Mouse (Mus musculus) heart, embryonic 15.5 days (tissue): Measurements from ENCODE around the gene Gnptg. TPM values are rescaled to one million over a fixed set of nuclear protein-coding genes. Genes with fewer than 3 reads are reported as not detected.
"Not testable (repeated sequence)": the region's sequence is repeated elsewhere in the genome, so short reads cannot be mapped to it uniquely, and the experiment has no call there.

Experiments
- ATAC-seq: fragments of 200-750 bp; cut with Nextera tagmentation; replicated peaks from 2 replicates; pipeline ENCODE4 v1.8.0; 2017; ENCODE audit warnings: low read depth, moderate TSS enrichment; ENCODE audit not compliant: insufficient number of reproducible peaks, insufficient read depth, low FRiP score
- H3K27ac ChIP-seq: fragments of 300-500 bp; sonication (generic); 2 replicates; pipeline ENCODE4 v1.5.1; 2015; ENCODE audit warnings: mild to moderate bottlenecking, inconsistent platforms
- H3K27me3 ChIP-seq: fragments of 300-500 bp; sonication (generic); 2 replicates; pipeline ENCODE4 v1.6.1; 2015; ENCODE audit warnings: inconsistent platforms
- H3K36me3 ChIP-seq: fragments of 300-500 bp; sonication (generic); 2 replicates; pipeline ENCODE4 v1.6.1; 2015; ENCODE audit warnings: mild to moderate bottlenecking, inconsistent platforms
- H3K4me1 ChIP-seq: fragments of 300-500 bp; sonication (generic); replicated peaks from 2 replicates; pipeline ENCODE4 v1.6.1; 2015; ENCODE audit warnings: inconsistent platforms
- H3K4me2 ChIP-seq: fragments of 300-500 bp; sonication (generic); 2 replicates; pipeline ENCODE4 v1.6.1; 2015; ENCODE audit warnings: inconsistent platforms, mild to moderate bottlenecking, moderate library complexity
- H3K4me3 ChIP-seq: fragments of 300-500 bp; sonication (generic); 2 replicates; pipeline ENCODE4 v1.5.1; 2015; ENCODE audit warnings: mild to moderate bottlenecking, inconsistent platforms
- H3K9ac ChIP-seq: fragments of 300-500 bp; sonication (generic); 2 replicates; pipeline ENCODE4 v1.6.1; 2015; ENCODE audit warnings: mild to moderate bottlenecking, inconsistent platforms
- H3K9me3 ChIP-seq: fragments of 300-500 bp; sonication (generic); replicated peaks from 2 replicates; pipeline ENCODE4 v1.6.1; 2016; ENCODE audit warnings: inconsistent platforms
- WGBS: fragments of 180-500 bp; shearing (Covaris S2); methylation state at CpG from one replicate; pipeline ENCODE4 v1.1.7; 2015; ENCODE audit warnings: mixed read lengths; 5-methylcytosine and 5-hydroxymethylcytosine counted together
- polyA plus RNA-seq: library from polyadenylated mRNA; unstranded; fragments of >200 nt; fragmentation: Nextera tagmentation; extraction: Ambion mirVana; gene quantifications from 2 replicates; pipeline ENCODE4 v1.2.1, GENCODE M21; 2015

Gene Gnptg
- polyA plus RNA-seq, 1 experiment from 2014 or later, result 20.4 TPM

GRCm38 (mm10) chr17:25231621-25232020 lies 8.3 kb downstream of the Gnptg start:
- not testable (repeated sequence) for H3K4me2 ChIP-seq, H3K9ac ChIP-seq, H3K9me3 ChIP-seq, H3K27ac ChIP-seq, H3K27me3 ChIP-seq, H3K4me3 ChIP-seq, H3K4me1 ChIP-seq
- 0 out of 2 replicates have a peak, but pooled peaks have one; percentile 12 for ATAC-seq
- H3K36me3 ChIP-seq, result peaks cover 27% of the 10 kb centered on the region
- WGBS, result 86% methylated on average over 6 of the region's 11 CpGs

GRCm38 (mm10) chr17:25230700-25231099 lies 9.2 kb downstream of the Gnptg start:
- Histone ChIP-seq H3K4me3 (no peak overlapping the region), H3K4me1 (no peaks in the 10 kb centered on the region), H3K4me2 (no peak overlapping the region), H3K27ac (no peak overlapping the region), H3K9ac (no peak overlapping the region), H3K9me3 (no peaks in the 10 kb centered on the region), H3K36me3 (peaks cover 25% of the 10 kb centered on the region), H3K27me3 (no peaks in the 10 kb centered on the region)
- 92% methylated on average over 3 of the region's 3 CpGs for WGBS
- ATAC-seq, result no peak

DNA sequence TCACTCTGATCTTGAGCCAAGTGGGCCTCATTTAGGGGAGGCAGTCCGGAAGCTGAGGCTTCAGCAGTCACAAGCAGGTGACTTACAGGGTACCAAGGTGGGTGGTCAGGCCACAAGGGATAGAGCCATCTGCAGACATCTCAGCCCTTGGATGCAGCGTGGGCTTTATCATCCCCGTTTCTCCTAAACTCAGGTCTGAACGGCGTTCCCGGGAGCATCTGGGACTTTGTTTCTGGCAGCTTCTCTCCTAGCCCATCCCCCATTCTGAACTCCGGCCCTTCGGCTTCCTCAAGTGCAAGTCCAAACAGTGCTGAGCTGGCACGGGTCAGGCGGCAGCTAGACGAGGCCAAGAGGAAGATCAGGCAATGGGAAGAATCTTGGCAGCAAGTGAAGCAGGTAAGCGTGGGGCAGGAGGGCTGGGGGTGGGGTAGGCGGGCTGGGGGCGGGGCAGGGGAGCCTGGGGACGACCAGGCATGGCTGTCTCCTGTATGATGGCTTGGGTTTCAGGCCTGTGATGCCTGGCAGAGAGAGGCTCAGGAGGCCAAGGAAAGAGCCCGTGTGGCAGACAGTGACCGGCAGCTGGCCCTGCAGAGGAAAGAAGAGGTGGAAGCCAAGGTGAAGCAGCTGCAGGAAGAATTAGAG lies 9.8 kb downstream of the Gnptg start:
- H3K9ac ChIP-seq, H3K4me2 ChIP-seq, ATAC-seq, H3K9me3 ChIP-seq, H3K27ac ChIP-seq, H3K4me3 ChIP-seq, H3K27me3 ChIP-seq, H3K4me1 ChIP-seq: not testable (repeated sequence)
- WGBS, result 71% methylated on average over 17 of the region's 17 CpGs
- peaks cover 19% of the 10 kb centered on the region; the same call in 1 of the 2 replicates for H3K36me3 ChIP-seq

GRCm38 (mm10) chr17:25227991-25228390 lies 11.9 kb downstream of the Gnptg start:
- Histone ChIP-seq H3K4me1 (no peaks in the 10 kb centered on the region), H3K4me3 (no peak overlapping the region), H3K36me3 (peaks cover 11% of the 10 kb centered on the region; the same call in 1 of the 2 replicates), H3K9me3 (no peaks in the 10 kb centered on the region), H3K9ac (no peak overlapping the region), H3K4me2 (no peak overlapping the region), H3K27ac (no peak overlapping the region), H3K27me3 (no peaks in the 10 kb centered on the region)
- ATAC-seq, result no peak
- WGBS, result 85% methylated on average over 5 of the region's 5 CpGs

GRCm38 (mm10) chr17:25225659-25226058 lies 14.3 kb downstream of the Gnptg start:
- Histone ChIP-seq H3K9ac (no peak overlapping the region), H3K9me3 (no peaks in the 10 kb centered on the region), H3K4me3 (no peak overlapping the region), H3K27ac (no peak overlapping the region), H3K36me3 (peaks cover 2% of the 10 kb centered on the region; the same call in 1 of the 2 replicates), H3K4me1 (peaks cover 12% of the 10 kb centered on the region), H3K4me2 (no peak overlapping the region), H3K27me3 (no peaks in the 10 kb centered on the region)
- WGBS, result 78% methylated on average over 4 of the region's 4 CpGs
- no peak for ATAC-seq

GRCm38 (mm10) chr17:25224586-25225222 lies 15.2 kb downstream of the Gnptg start:
- Histone ChIP-seq H3K27ac (no peak overlapping the region; the same call in 1 of the 2 replicates), H3K4me2 (peak overlapping the region; percentile 3; the same call in 1 of the 2 replicates), H3K4me1 (peaks cover 12% of the 10 kb centered on the region), H3K4me3 (no peak overlapping the region), H3K27me3 (no peaks in the 10 kb centered on the region), H3K9ac (no peak overlapping the region), H3K36me3 (peaks cover 4% of the 10 kb centered on the region; the same call in 1 of the 2 replicates), H3K9me3 (no peaks in the 10 kb centered on the region)
- 86% methylated on average over 7 of the region's 7 CpGs for WGBS
- no peak for ATAC-seq

DNA sequence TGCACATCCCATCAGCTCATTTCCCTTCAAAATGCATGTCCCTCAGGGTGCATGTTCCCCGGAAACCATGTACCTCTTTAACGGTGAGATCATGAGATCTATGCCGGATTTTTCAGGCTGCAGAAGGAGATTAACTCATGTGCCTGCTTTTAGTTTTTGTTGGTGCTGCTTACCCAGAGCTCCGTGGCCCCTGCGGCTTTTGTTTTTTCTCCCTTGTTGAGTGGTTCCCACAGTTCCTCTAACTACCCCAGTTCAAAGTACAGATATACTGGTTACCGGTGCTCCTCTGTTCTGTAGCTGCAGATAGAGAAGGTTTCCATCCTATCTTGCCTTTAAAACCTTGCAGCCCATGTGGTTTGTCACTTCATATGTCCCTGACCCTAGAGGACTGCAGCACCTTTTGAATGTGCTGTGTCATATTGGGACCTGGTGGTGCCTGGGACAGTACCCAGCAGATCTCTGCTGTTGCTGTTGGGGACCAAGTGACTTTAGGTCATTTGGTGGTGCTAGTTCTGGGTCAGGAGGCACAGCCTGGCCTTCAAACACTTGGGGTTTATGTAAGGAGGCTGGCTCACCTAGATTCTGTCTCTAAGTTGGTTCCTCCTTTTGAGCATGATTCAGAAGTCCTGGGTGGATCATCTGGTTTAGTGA lies 16.8 kb downstream of the Gnptg start:
- no peaks in the 10 kb centered on the region for H3K9me3 ChIP-seq
- WGBS, result 52% methylated on average over 6 of the region's 6 CpGs
- H3K27ac ChIP-seq, result no peak overlapping the region; the same call in 1 of the 2 replicates
- H3K4me2 ChIP-seq, result peak overlapping the region; percentile 85
- H3K9ac ChIP-seq, result no peak overlapping the region
- peak overlapping the region; percentile 50 for H3K4me3 ChIP-seq
- H3K27me3 ChIP-seq, result no peaks in the 10 kb centered on the region
- peaks cover 15% of the 10 kb centered on the region; the same call in 1 of the 2 replicates for H3K36me3 ChIP-seq
- ATAC-seq, result no peak
- peaks cover 12% of the 10 kb centered on the region for H3K4me1 ChIP-seq

GRCm38 (mm10) chr17:25222504-25222940 lies 17.4 kb downstream of the Gnptg start:
- ATAC-seq, result peak; percentile 68; the same call in 1 of the 2 replicates
- peak overlapping the region; percentile 85 for H3K4me2 ChIP-seq
- H3K9me3 ChIP-seq, H3K27me3 ChIP-seq, H3K27ac ChIP-seq: not testable (repeated sequence)
- H3K4me3 ChIP-seq, result peak overlapping the region; percentile 50
- peaks cover 12% of the 10 kb centered on the region for H3K4me1 ChIP-seq
- 0 out of 2 replicates have a peak overlapping the region, but pooled peaks have one; percentile 30 for H3K9ac ChIP-seq
- 11% methylated on average over 19 of the region's 28 CpGs for WGBS
- peaks cover 19% of the 10 kb centered on the region; the same call in 1 of the 2 replicates for H3K36me3 ChIP-seq

- ATAC-seq, result peak; percentile 80
- peak overlapping the region; percentile 55 for H3K9ac ChIP-seq
- WGBS, result 2% methylated on average over 26 of the region's 30 CpGs
- H3K4me3 ChIP-seq, result peak overlapping the region; percentile 50
- peak overlapping the region; percentile 85 for H3K4me2 ChIP-seq
- no peaks in the 10 kb centered on the region for H3K9me3 ChIP-seq
- peaks cover 24% of the 10 kb centered on the region for H3K36me3 ChIP-seq
- H3K27me3 ChIP-seq, result no peaks in the 10 kb centered on the region
- peak overlapping the region; percentile 15; the same call in 1 of the 2 replicates for H3K27ac ChIP-seq
- peaks cover 12% of the 10 kb centered on the region for H3K4me1 ChIP-seq
These were observed 18.0 kb downstream of the Gnptg start for GRCm38 (mm10) chr17:25221821-25222503.

GRCm38 (mm10) chr17:25220746-25221145 lies 19.2 kb downstream of the Gnptg start:
- Histone ChIP-seq H3K4me2 (no peak overlapping the region), H3K27ac (no peak overlapping the region), H3K4me3 (no peak overlapping the region), H3K36me3 (peaks cover 31% of the 10 kb centered on the region), H3K27me3 (no peaks in the 10 kb centered on the region), H3K9me3 (no peaks in the 10 kb centered on the region), H3K4me1 (peaks cover 12% of the 10 kb centered on the region), H3K9ac (no peak overlapping the region)
- no peak for ATAC-seq
- 85% methylated on average over 1 of the region's 1 CpGs for WGBS
